Mouse (Mus musculus): ENCODE data around the gene Napsa.

The Napsa gene

DNA sequence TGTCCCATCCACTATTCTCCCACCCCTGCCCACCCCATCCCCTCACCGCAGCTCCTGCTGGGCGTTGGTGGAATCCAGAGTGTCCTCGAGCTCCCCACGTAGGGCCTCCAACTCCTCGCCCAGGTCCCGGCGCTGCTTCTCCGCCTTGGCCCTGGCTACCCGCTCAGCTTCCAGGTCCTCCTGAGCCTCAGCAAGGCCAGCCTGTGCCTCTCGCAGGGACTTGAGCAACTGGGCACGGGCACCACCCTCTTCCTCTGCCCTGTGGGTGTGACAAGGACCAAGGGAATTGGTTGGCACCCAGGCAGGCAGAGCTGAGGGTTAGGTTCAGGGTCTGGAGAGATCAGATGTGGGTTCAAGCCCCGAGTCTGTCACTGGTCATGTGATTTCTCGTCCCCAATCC, 54.8 kb downstream of the Napsa start:
- DNase-seq (ENCODE audit: low spot score in 2 of 2), result no peak

DNA sequence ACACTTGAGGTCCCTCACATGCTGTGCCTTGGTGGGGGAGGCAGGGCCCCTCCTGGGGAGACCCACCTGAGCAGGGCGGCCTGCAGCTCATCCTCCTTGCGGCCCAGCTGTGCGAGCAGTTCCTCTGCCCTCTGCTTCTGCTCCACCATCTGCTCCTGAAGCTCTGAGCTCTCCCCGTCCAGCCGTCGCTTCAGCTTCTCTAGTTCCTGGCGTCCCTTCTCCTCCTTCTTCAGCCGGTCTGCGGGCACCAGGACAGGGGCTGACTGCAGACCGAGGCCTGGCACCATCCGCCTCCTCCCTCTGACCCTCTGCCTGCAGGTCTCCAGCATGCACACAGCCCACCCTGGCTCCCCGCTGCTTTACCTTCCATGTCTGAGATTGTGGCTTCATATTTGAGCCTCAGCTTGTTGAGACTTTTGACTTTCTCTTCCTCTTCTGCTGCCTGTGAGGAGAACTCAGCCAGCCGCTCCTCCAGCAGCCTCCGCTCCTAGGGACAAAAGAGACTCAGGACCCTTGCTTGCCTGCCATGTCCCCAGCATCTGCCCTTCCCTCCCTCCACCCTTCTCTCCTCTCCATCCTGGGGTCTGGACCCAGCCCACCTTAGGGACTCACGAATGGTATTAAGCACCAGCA, 56.3 kb downstream of the Napsa start:
- no peak for DNase-seq (ENCODE audit: low spot score in 2 of 2)

GRCm38 (mm10) chr7:44630437-44630836, 58.3 kb downstream of the Napsa start:
- no peak for DNase-seq (ENCODE audit: low spot score in 2 of 2)

- DNase-seq (ENCODE audit: low spot score in 2 of 2), result no peak
Observed at GRCm38 (mm10) chr7:44632676-44633075, 60.5 kb downstream of the Napsa start.

GRCm38 (mm10) chr7:44633407-44633806, 61.2 kb downstream of the Napsa start:
- no peak for DNase-seq (ENCODE audit: low spot score in 2 of 2)
